Mouse (Mus musculus) limb, embryonic 11.5 days (tissue): Measurements from ENCODE around the gene V1ra8. TPM values are rescaled to one million over a fixed set of nuclear protein-coding genes. Genes with fewer than 3 reads are reported as not detected.

Experiments
- polyA plus RNA-seq: library from polyadenylated mRNA; unstranded; fragments of >200 nt; fragmentation: Nextera tagmentation; extraction: Ambion mirVana; gene quantifications from 2 replicates; pipeline ENCODE4 v1.2.1, GENCODE M21; 2014

Gene V1ra8
- polyA plus RNA-seq, 1 experiment from 2014 or later, result not detected

Other genes with a start within 250 kb of the V1ra8 start
- not detected in 2 replicates for gene Vmn1r46, start 233.5 kb upstream of the V1ra8 start, polyA plus RNA-seq
- not detected in 2 replicates for gene Vmn1r47, start 186.6 kb upstream of the V1ra8 start, polyA plus RNA-seq
- gene Vmn1r48, start 166.0 kb upstream of the V1ra8 start, polyA plus RNA-seq, result not detected in 2 replicates
- gene Vmn1r49, start 124.3 kb upstream of the V1ra8 start, polyA plus RNA-seq, result not detected in 2 replicates
- not detected in 2 replicates for gene Vmn1r50, start 101.4 kb upstream of the V1ra8 start, polyA plus RNA-seq
- gene Vmn1r51, start 80.2 kb upstream of the V1ra8 start, polyA plus RNA-seq, result not detected in 2 replicates
- not detected in 2 replicates for gene Vmn1r52, start 28.0 kb upstream of the V1ra8 start, polyA plus RNA-seq
- gene Vmn1r53, start 21.6 kb downstream of the V1ra8 start, polyA plus RNA-seq, result not detected in 2 replicates
- not detected in 2 replicates for gene Vmn1r54, start 43.5 kb downstream of the V1ra8 start, polyA plus RNA-seq
- gene BC048671, start 98.4 kb downstream of the V1ra8 start, polyA plus RNA-seq, result not detected in 2 replicates
- not detected in 2 replicates for gene Chst13, start 122.4 kb downstream of the V1ra8 start, polyA plus RNA-seq
- gene Uroc1, start 130.5 kb downstream of the V1ra8 start, polyA plus RNA-seq, result 0.07 and 0.14 TPM in 2 replicates
- gene Zxdc, start 166.7 kb downstream of the V1ra8 start, polyA plus RNA-seq, result 7.6 and 8.1 TPM in 2 replicates
- 0.57 and 0.91 TPM in 2 replicates for gene Cfap100, start 226.0 kb downstream of the V1ra8 start, polyA plus RNA-seq